Mouse (Mus musculus) cortical plate, adult 2 months (tissue): ENCODE data around the gene Homer2.

Experiments used
- CTCF ChIP-seq: fragments of 200-500 bp; IDR thresholded peaks from 2 replicates; pipeline ENCODE4 v1.5.1; 2011; ENCODE audit warnings: mild to moderate bottlenecking, control low read depth, low read length; ENCODE audit not compliant: insufficient read depth; ENCODE audit errors: extremely low read depth
- POLR2A ChIP-seq: fragments of 200-500 bp; IDR thresholded peaks from 2 replicates; pipeline ENCODE4 v1.6.1; 2011; ENCODE audit warnings: mild to moderate bottlenecking, low read length, control low read depth; ENCODE audit not compliant: insufficient read depth; ENCODE audit errors: extremely low read depth

DNA sequence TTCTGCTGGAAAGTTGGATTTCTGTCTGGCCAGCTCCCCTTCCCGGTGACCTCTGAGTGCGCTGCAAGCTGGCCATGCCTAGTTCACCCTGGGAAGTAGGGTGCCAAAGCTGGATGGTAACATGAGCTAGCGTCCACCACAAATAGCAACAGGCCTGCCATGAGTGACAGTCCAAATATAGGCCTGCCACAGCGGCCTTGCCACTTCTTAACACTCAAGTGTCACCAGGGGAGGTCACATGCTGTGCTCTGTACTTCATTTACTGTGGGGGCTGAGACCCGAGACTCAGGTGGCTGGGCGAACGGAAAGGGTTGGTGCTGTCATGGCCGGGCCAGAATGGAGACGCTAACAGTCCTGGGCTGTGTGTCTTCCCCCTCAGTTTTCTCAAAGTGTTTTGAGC lies 140.4 kb downstream of the Homer2 start, which contains the start of gene Fsd2:
- TF ChIP-seq POLR2A: no peak
- no peak for TF ChIP-seq CTCF
